Mouse (Mus musculus) colon, adult 2 months (tissue): Measurements from ENCODE around the gene Kif7. TPM values are rescaled to one million over a fixed set of nuclear protein-coding genes. Genes with fewer than 3 reads are reported as not detected.

Source experiments
- polyA plus RNA-seq: library from polyadenylated mRNA; depleted of rRNA; stranded (reverse); fragments of >200 nt; gene quantifications from 2 replicates; pipeline ENCODE4 v1.2.3, GENCODE M21; 2012; rRNA removed

The Kif7 gene
- 1.5 and 2.1 TPM in 2 replicates for polyA plus RNA-seq

DNA sequence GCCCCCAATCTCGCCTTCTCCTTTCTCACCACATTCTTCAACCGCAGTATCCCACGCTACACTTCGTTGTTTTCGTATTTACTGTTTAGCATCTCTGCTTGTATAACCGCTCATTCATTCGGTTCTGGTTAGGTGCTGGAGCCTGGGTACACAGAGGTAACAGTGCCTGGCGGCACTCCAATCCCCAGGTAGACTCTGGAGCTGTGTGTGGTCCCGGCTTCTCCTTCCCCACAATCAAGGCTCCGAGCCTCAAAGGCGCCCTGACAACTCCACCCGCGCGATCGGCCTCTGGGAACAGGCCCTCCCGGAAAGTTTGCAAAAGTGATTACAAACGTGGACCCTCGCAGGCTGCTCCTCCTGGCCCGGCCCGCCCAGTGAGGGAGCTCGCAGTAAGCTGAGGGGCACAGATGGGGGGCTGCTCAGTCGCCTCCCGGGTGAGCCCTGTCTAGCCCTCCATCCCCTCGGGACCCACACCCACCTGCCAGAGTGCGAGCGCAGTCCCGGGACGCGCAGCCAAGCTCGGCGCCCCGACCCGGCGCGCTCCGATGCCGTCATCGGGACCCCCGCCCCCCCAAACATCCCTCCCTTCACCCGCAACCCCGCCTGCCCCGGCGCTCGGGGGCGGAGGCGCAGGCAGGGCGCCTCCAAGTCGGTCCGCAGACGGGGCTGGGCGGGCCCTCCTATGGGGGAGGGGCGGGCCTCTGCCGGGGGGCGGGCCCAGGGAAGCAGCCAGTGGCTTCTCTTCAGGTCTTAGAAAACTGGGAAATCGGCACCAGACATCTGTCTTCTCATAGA lies at the start of gene Kif7:
Gene Kif7 (minus strand): TSS at position 534 of the 795 bp plus-strand sequence.

DNA sequence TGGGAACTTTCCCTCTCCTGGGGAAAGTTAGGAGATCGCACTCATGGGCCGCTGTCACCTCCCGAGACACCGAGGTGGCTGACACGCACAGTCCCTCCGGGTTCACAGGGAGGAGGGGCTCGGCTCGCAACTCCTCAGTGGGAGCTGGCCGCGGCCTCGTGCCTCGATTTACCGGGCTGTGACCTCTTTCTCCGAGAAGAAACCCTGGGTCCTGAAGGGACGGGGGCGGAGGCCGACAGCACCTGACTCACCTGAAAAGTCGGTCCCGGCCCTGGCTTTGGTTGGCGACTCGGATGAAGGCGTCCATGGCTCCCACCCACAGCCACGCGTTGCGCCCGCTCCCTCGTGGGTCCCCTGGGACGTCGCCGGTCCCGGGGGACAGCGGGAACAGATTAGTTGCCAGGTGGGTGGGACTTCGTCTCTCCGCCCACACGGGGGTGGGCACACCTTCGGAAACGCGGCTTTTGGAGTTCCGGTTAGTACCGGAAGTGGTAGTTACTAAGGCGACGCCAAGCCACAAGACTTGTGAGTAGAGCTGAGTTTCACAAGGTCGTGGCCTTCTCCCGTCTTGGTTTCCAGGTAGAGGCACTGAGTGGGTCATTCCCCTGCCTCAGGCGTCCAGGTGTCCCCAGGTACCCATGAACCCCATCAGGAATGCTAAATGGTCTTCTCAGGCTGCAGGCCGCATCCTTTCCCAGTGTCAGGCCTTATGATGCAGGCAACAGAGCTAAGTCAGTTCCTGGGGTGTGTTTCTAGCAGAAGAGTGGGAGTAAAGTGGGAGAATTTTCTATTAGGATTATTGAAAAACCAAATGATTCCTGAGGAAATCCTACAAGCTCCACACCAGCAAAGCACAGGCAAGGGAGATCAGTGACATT lies 27.4 kb upstream of the Kif7 start, which contains the start of the genes Pex11a and Wdr93:
Gene Pex11a (minus strand): TSS at position 473 of the 878 bp plus-strand sequence.
Gene Wdr93 (plus strand): TSS at position 505 of the 878 bp plus-strand sequence.

DNA sequence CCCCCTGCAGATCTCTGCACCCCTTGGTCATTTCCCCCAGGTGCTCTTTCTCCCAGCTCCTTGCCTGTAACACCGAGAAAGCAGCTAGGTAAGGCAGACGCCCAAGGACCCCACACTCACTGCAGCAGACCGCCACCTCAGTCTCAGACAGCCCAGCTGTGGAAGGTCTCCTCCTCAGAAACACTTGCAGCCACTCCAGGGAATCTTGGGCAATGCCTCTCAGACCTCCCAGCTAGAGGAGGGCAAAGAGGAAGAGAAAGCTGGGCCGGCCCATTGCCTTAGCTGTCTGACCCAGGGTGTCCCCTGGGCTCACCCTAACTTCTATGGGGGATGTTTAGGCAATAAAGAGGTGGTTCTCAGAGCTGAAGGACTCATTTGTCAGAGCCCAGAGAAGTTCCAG lies 17.1 kb upstream of the Kif7 start, which contains the start of gene Plin1:
Gene Plin1 (minus strand): TSS at position 282 of the 400 bp plus-strand sequence.

DNA sequence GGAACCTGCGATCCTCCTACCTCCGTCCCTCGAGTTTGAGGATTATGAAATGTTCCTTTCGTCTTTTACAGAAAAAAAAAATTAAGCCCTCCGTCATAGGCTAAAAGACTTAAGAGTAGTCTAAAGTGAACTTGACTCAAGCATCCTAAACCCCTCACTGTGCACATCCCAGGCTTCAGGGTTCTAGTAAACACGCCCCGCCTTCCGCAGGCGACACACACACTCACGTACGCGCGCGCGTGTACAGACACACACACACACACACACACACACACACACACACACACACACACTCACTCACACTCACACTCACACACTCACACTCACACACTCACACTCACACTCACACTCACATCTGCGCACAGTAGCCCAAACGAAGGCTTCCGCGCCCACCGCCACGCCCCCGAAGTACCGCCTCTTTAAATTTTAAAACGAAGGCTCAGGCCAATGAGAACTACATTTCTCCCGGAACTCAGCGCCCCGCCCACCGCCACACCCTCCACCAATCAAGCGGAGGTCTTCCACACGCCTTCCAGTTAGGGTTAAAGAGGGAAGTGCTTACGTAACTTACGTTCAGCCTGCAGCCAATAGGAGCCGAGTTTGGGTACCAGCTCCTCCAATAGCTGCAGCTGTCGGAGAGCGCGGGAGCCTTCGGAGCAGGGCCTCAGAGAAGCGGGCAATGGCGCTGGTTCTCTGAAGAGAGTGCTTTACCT lies 55.8 kb downstream of the Kif7 start, which contains the start of gene Ticrr:
Gene Ticrr (plus strand): TSS at position 619 of the 713 bp plus-strand sequence.

Other genes starting within 250 kb of the Kif7 start
- 57.6 and 58.8 TPM in 2 replicates for gene Polg, start 249.4 kb downstream of the Kif7 start, polyA plus RNA-seq
- 0.07 TPM in 1 of 2 replicates, not detected in the other for gene Rhcg, start 98.1 kb downstream of the Kif7 start, polyA plus RNA-seq
- gene Ticrr, start 55.5 kb downstream of the Kif7 start, polyA plus RNA-seq = 0.97 and 1.4 TPM in 2 replicates
- gene Plin1, start 17.2 kb upstream of the Kif7 start, polyA plus RNA-seq = 16.0 and 26.6 TPM in 2 replicates
- 15.4 and 17.3 TPM in 2 replicates for gene Pex11a, start 27.4 kb upstream of the Kif7 start, polyA plus RNA-seq
- 0.10 and 0.17 TPM in 2 replicates for gene Wdr93, start 27.4 kb upstream of the Kif7 start, polyA plus RNA-seq
- 0.26 and 0.29 TPM in 2 replicates for gene Mesp1, start 78.1 kb upstream of the Kif7 start, polyA plus RNA-seq
- 0.80 and 0.98 TPM in 2 replicates for gene Mesp2, start 95.0 kb upstream of the Kif7 start, polyA plus RNA-seq
- gene Anpep, start 145.3 kb upstream of the Kif7 start, polyA plus RNA-seq = 21.2 and 22.2 TPM in 2 replicates
- gene Ap3s2, start 204.9 kb upstream of the Kif7 start, polyA plus RNA-seq = 11.7 and 11.9 TPM in 2 replicates
- 21.7 and 22.6 TPM in 2 replicates for gene Arpin, start 219.6 kb upstream of the Kif7 start, polyA plus RNA-seq